Mouse (Mus musculus) MEL (cell line): ENCODE measurements around the gene Zfp689. TPM values are rescaled to one million over a fixed set of nuclear protein-coding genes. Genes with fewer than 3 reads are reported as not detected.
"Not testable (repeated sequence)": the region's sequence is repeated elsewhere in the genome, so short reads cannot be mapped to it uniquely, and the experiment has no call there.

Experiments
- DNase-seq: peaks from one replicate; pipeline ENCODE4 v3.0.0; 2011; ENCODE audit warnings: low read depth, low spot score
- H3K27ac ChIP-seq: 2 replicates; pipeline ENCODE4 v1.5.1; 2012; ENCODE audit warnings: low read depth, mild to moderate bottlenecking, control low read depth, low read length, moderate library complexity; ENCODE audit not compliant: control insufficient read depth
- H3K27me3 ChIP-seq, 2 experiments: fragments of 150-350 bp in 1 of 2; sonication (generic) in 1 of 2; 2 replicates each; pipeline ENCODE4 v1.6.1; 2012; ENCODE audit warnings: low read length in 2 of 2, mild to moderate bottlenecking in 2 of 2, improper control_type of control experiment in 1 of 2, moderate library complexity in 1 of 2; ENCODE audit not compliant: insufficient read depth in 2 of 2, control insufficient read depth in 1 of 2
- H3K36me3 ChIP-seq, 2 experiments: 2 replicates each; pipeline ENCODE4 v1.6.1; 2012 to 2014; ENCODE audit warnings: low read length in 2 of 2, improper control_type of control experiment in 1 of 2, inconsistent platforms in 1 of 2, mild to moderate bottlenecking in 1 of 2; ENCODE audit not compliant: insufficient read depth in 2 of 2, control insufficient read depth in 1 of 2
- H3K4me1 ChIP-seq, 2 experiments: fragments of 150-350 bp in 1 of 2; sonication (generic) in 1 of 2; 2 replicates each; pipeline ENCODE4 v1.6.1; 2012; ENCODE audit warnings: low read length in 2 of 2, improper control_type of control experiment in 1 of 2, mild to moderate bottlenecking in 1 of 2; ENCODE audit not compliant: insufficient read depth in 2 of 2, control insufficient read depth in 1 of 2
- H3K4me3 ChIP-seq, 2 experiments: fragments of 150-350 bp in 1 of 2; sonication (generic) in 1 of 2; 2 replicates each; pipeline ENCODE4 v1.5.1; 2012; ENCODE audit warnings: low read depth in 2 of 2, low read length in 2 of 2, mild to moderate bottlenecking in 2 of 2, moderate library complexity in 2 of 2, control low read depth in 1 of 2, improper control_type of control experiment in 1 of 2; ENCODE audit not compliant: control insufficient read depth in 1 of 2, insufficient read depth in 1 of 2
- H3K79me2 ChIP-seq: 2 replicates; pipeline ENCODE4 v1.6.1; 2012; ENCODE audit warnings: mild to moderate bottlenecking, low read length, moderate library complexity; ENCODE audit not compliant: control insufficient read depth, poor library complexity, insufficient read depth
- H3K9ac ChIP-seq: 2 replicates; pipeline ENCODE4 v1.6.1; 2012; ENCODE audit warnings: low read depth, mild to moderate bottlenecking, control low read depth, low read length, moderate library complexity; ENCODE audit not compliant: control insufficient read depth, poor library complexity, severe bottlenecking
- H3K9me3 ChIP-seq: fragments of 150-350 bp; sonication (generic); replicated peaks from 2 replicates; pipeline ENCODE4 v1.6.1; 2012; ENCODE audit warnings: mild to moderate bottlenecking, low read length, improper control_type of control experiment, moderate library complexity; ENCODE audit not compliant: insufficient read depth
- CHD1 ChIP-seq: IDR thresholded peaks from 2 replicates; pipeline ENCODE4 v1.6.1; 2012; ENCODE audit warnings: low read depth, mild to moderate bottlenecking, inconsistent platforms, low read length, improper control_type of control experiment
- CTCF ChIP-seq, 3 experiments: IDR thresholded peaks in 2 of 3; conservative IDR thresholded peaks in 1 of 3; 2 replicates each; pipeline ENCODE4 v1.5.1; 2011 to 2012; ENCODE audit warnings: low read length in 3 of 3, low read depth in 2 of 3, mild to moderate bottlenecking in 2 of 3, improper control_type of control experiment in 1 of 3, inconsistent platforms in 1 of 3, mixed read lengths in 1 of 3, moderate library complexity in 1 of 3; ENCODE audit not compliant: control insufficient read depth in 1 of 3, insufficient read depth in 1 of 3, poor library complexity in 1 of 3, severe bottlenecking in 1 of 3
- MAZ ChIP-seq: IDR thresholded peaks from 2 replicates; pipeline ENCODE4 v1.6.1; 2012; ENCODE audit warnings: low read depth, mild to moderate bottlenecking, inconsistent platforms, low read length, improper control_type of control experiment
- MXI1 ChIP-seq: IDR thresholded peaks from 2 replicates; pipeline ENCODE4 v1.6.1; 2011; ENCODE audit warnings: mild to moderate bottlenecking, low read depth, low read length, improper control_type of control experiment
- SIN3A ChIP-seq: IDR thresholded peaks from 2 replicates; pipeline ENCODE4 v1.6.1; 2012; ENCODE audit warnings: low read length, improper control_type of control experiment, inconsistent platforms
- TBP ChIP-seq: IDR thresholded peaks from 2 replicates; pipeline ENCODE4 v1.8.0; 2011; ENCODE audit warnings: low read depth, low read length, improper control_type of control experiment
- ZNF384 ChIP-seq: IDR thresholded peaks from 2 replicates; pipeline ENCODE4 v1.6.1; 2012; ENCODE audit warnings: low read depth, mild to moderate bottlenecking, inconsistent platforms, low read length, improper control_type of control experiment
- polyA plus RNA-seq, 2 experiments: library from polyadenylated mRNA; stranded (reverse) in 1 of 2; unstranded in 1 of 2; fragments of >175 nt in 1 of 2; fragments of >200 nt in 1 of 2; gene quantifications; 2 replicates each; pipeline versions ENCODE4 v1.2.1 to v1.2.4; 2012; ENCODE audit warnings: low replicate concordance in 2 of 2, low read depth in 1 of 2; ENCODE audit not compliant: insufficient read length in 2 of 2, insufficient read depth in 1 of 2, missing spikeins in 1 of 2
- total RNA-seq: library from RNA; depleted of rRNA; stranded (reverse); fragments of 300-350 nt; gene quantifications from 2 replicates; pipeline ENCODE4 v1.2.3, GENCODE M21; 2012

Gene Zfp689
- total and polyA plus RNA-seq, 3 experiments, result 4.9 to 7.2 TPM; not detected in 1

GRCm38 (mm10) chr7:127488364-127488763 is 39.4 kb upstream of the Zfp689 start:
- H3K4me3 ChIP-seq, H3K79me2 ChIP-seq, H3K4me1 ChIP-seq, H3K9ac ChIP-seq, H3K36me3 ChIP-seq, DNase-seq, H3K27me3 ChIP-seq, H3K27ac ChIP-seq, H3K9me3 ChIP-seq: not testable (repeated sequence)
- peak; percentile 62 for TF ChIP-seq ZNF384
- TF ChIP-seq, all 39 proteins: peak for 1; not testable (repeated sequence) for 38

GRCm38 (mm10) chr7:127485416-127485815 is 36.5 kb upstream of the Zfp689 start:
- Histone ChIP-seq H3K4me1 (peaks cover 0 to 6% of the 10 kb centered on the region in 2 experiments; a peak in 2 of 4 replicates), H3K27ac (no peak overlapping the region), H3K9me3 (no peaks in the 10 kb centered on the region), H3K27me3 (no peaks in the 10 kb centered on the region), H3K4me3 (no peak overlapping the region), H3K79me2 (peaks cover 9% of the 10 kb centered on the region), H3K36me3 (peaks cover 3 to 11% of the 10 kb centered on the region in 2 experiments), H3K9ac (no peak overlapping the region)
- no peak for DNase-seq
- no peak for TF ChIP-seq TBP
- no peak for TF ChIP-seq MXI1
- no peak for TF ChIP-seq MAZ
- no peak for TF ChIP-seq CTCF (IDR thresholded peaks at IDR 0.05 in 2 of 3, conservative IDR thresholded peaks at IDR 0.05 in 1 of 3; ENCODE audit: control insufficient read depth in 1 of 3, insufficient read depth in 1 of 3, low read depth in 2 of 3, low read length in 3 of 3, poor library complexity in 1 of 3, severe bottlenecking in 1 of 3)
- TF ChIP-seq CHD1, result no peak
- TF ChIP-seq SIN3A, result no peak

- TF ChIP-seq SIN3A, result no peak
- Histone ChIP-seq H3K4me3 (peak overlapping the region; percentile 73 to 84; a peak in 3 of 4 replicates), H3K4me1 (peaks cover 0 to 15% of the 10 kb centered on the region in 2 experiments; a peak in 3 of 4 replicates), H3K79me2 (peaks cover 26% of the 10 kb centered on the region), H3K27me3 (no peaks in the 10 kb centered on the region), H3K27ac (no peak overlapping the region), H3K9me3 (no peaks in the 10 kb centered on the region), H3K9ac (peak overlapping the region; percentile 84), H3K36me3 (peaks cover 5 to 13% of the 10 kb centered on the region in 2 experiments; a peak in 3 of 4 replicates)
- peak; percentile 40 for DNase-seq
Observed at GRCm38 (mm10) chr7:127480321-127480720, 31.4 kb upstream of the Zfp689 start.
